Mouse (Mus musculus) liver, embryonic 14.5 days (tissue): ENCODE results near the gene Pcdh15. TPM values are rescaled to one million over a fixed set of nuclear protein-coding genes. Genes with fewer than 3 reads are reported as not detected.

ENCODE experiments used
- ATAC-seq: fragments of 200-750 bp; cut with Nextera tagmentation; 2 replicates; pipeline ENCODE4 v1.8.0; 2017; ENCODE audit warnings: moderate number of reproducible peaks, mild to moderate bottlenecking, moderate library complexity; ENCODE audit not compliant: insufficient read depth
- DNase-seq, 3 experiments: peaks; one replicate each; pipeline ENCODE4 v3.0.0-alpha.2; 2012 to 2013; ENCODE audit warnings: low read depth in 3 of 3, low spot score in 3 of 3
- H3K27ac ChIP-seq: fragments of 300-500 bp; sonication (generic); 2 replicates; pipeline ENCODE4 v1.5.1; 2014; ENCODE audit warnings: moderate library complexity, mild to moderate bottlenecking, control low read depth, inconsistent platforms
- H3K27me3 ChIP-seq: fragments of 300-500 bp; sonication (generic); 2 replicates; pipeline ENCODE4 v1.6.1; 2014; ENCODE audit warnings: mild to moderate bottlenecking, low read length, moderate library complexity; ENCODE audit not compliant: control insufficient read depth, insufficient read depth
- H3K36me3 ChIP-seq: fragments of 300-500 bp; sonication (generic); replicated peaks from 2 replicates; pipeline ENCODE4 v1.6.1; 2014; ENCODE audit warnings: low read depth; ENCODE audit not compliant: control insufficient read depth, insufficient read depth
- H3K4me1 ChIP-seq, 2 experiments: fragments of 200-500 bp in 1 of 2; fragments of 300-500 bp in 1 of 2; sonication (generic) in 1 of 2; replicated peaks; 2 replicates each; pipeline ENCODE4 v1.6.1; 2012 to 2014; ENCODE audit warnings: antibody characterized with exemption in 1 of 2, inconsistent platforms in 1 of 2, low read length in 1 of 2; ENCODE audit not compliant: control insufficient read depth in 2 of 2, insufficient read depth in 2 of 2
- H3K4me2 ChIP-seq: fragments of 300-500 bp; sonication (generic); 2 replicates; pipeline ENCODE4 v1.6.1; 2014; ENCODE audit warnings: low read depth, mild to moderate bottlenecking, control low read depth, moderate library complexity
- H3K4me3 ChIP-seq, 2 experiments: fragments of 200-500 bp in 1 of 2; fragments of 300-500 bp in 1 of 2; sonication (generic) in 1 of 2; 2 replicates each; pipeline ENCODE4 v1.5.1; 2012 to 2014; ENCODE audit warnings: low read depth in 2 of 2, low read length in 2 of 2, mild to moderate bottlenecking in 2 of 2, control low read depth in 1 of 2, inconsistent platforms in 1 of 2, moderate library complexity in 1 of 2; ENCODE audit not compliant: insufficient read depth in 1 of 2
- H3K9ac ChIP-seq: fragments of 300-500 bp; sonication (generic); replicated peaks from 2 replicates; pipeline ENCODE4 v1.6.1; 2014; ENCODE audit warnings: mild to moderate bottlenecking, control low read depth, moderate library complexity
- H3K9me3 ChIP-seq: fragments of 300-500 bp; sonication (generic); 2 replicates; pipeline ENCODE4 v1.6.1; 2016; ENCODE audit warnings: low read length, mixed read lengths; ENCODE audit not compliant: control insufficient read depth
- CTCF ChIP-seq: IDR thresholded peaks from 2 replicates; pipeline ENCODE4 v1.5.1; 2016; ENCODE audit warnings: antibody characterized with exemption, low read depth, control low read depth
- EP300 ChIP-seq: IDR thresholded peaks from 2 replicates; pipeline ENCODE4 v1.6.1; 2016; ENCODE audit warnings: antibody characterized with exemption, low read depth
- WGBS: fragments of 180-500 bp; shearing (Covaris S2); extraction: QIAGEN DNeasy Blood & Tissue Kit; methylation state at CpG from one replicate; pipeline ENCODE4 v1.1.7; 2014; ENCODE audit not compliant: insufficient replicate concordance; 5-methylcytosine and 5-hydroxymethylcytosine counted together
- polyA plus RNA-seq, 2 experiments: library from polyadenylated mRNA; depleted of rRNA in 1 of 2; stranded (reverse) in 1 of 2; unstranded in 1 of 2; fragments of >200 nt; fragmentation: Nextera tagmentation in 1 of 2; extraction: Ambion mirVana in 1 of 2; gene quantifications; 2 replicates each; pipeline versions ENCODE4 v1.2.1 to v1.2.3; 2012 to 2014

Pcdh15 gene
- polyA plus RNA-seq, 2 experiments = 0.02 TPM; not detected in 1

GRCm38 (mm10) chr10:74378697-74379096 is 1279.6 kb downstream of the Pcdh15 start:
- no peak overlapping the region for H3K4me2 ChIP-seq
- ATAC-seq (no peak), DNase-seq (no peak)
- no peak overlapping the region for H3K4me3 ChIP-seq
- no peak overlapping the region for H3K9ac ChIP-seq
- no peaks in the 10 kb centered on the region for H3K9me3 ChIP-seq
- H3K36me3 ChIP-seq = no peaks in the 10 kb centered on the region
- H3K27ac ChIP-seq = no peak overlapping the region
- TF ChIP-seq EP300 (no peak), CTCF (no peak)
- WGBS = 53% methylated on average over 1 of the region's 1 CpGs
- H3K27me3 ChIP-seq = no peaks in the 10 kb centered on the region
- no peaks in the 10 kb centered on the region for H3K4me1 ChIP-seq

GRCm38 (mm10) chr10:74379276-74380134 is 1280.4 kb downstream of the Pcdh15 start:
- no peak for DNase-seq
- WGBS = 40% methylated on average over 7 of the region's 7 CpGs

GRCm38 (mm10) chr10:74387538-74388499 is 1288.7 kb downstream of the Pcdh15 start:
- no peak overlapping the region for H3K4me3 ChIP-seq
- no peaks in the 10 kb centered on the region for H3K4me1 ChIP-seq
- DNase-seq (no peak), ATAC-seq (no peak)
- H3K36me3 ChIP-seq = no peaks in the 10 kb centered on the region
- WGBS = 60% methylated on average over 10 of the region's 10 CpGs
- H3K27me3 ChIP-seq = no peaks in the 10 kb centered on the region
- H3K4me2 ChIP-seq = no peak overlapping the region
- H3K9ac ChIP-seq = no peak overlapping the region
- TF ChIP-seq EP300 = no peak
- no peak for TF ChIP-seq CTCF
- H3K27ac ChIP-seq = no peak overlapping the region
- no peaks in the 10 kb centered on the region for H3K9me3 ChIP-seq

More at GRCm38 (mm10) chr10:74379276-74380134, 1280.4 kb downstream of the Pcdh15 start:
- no peak for ATAC-seq
- H3K9me3 ChIP-seq = no peaks in the 10 kb centered on the region
- no peak overlapping the region for H3K4me3 ChIP-seq
- TF ChIP-seq CTCF (no peak), EP300 (no peak)
- no peak overlapping the region for H3K9ac ChIP-seq
- H3K4me1 ChIP-seq = no peaks in the 10 kb centered on the region
- H3K27me3 ChIP-seq = no peaks in the 10 kb centered on the region
- H3K27ac ChIP-seq = no peak overlapping the region
- no peaks in the 10 kb centered on the region for H3K36me3 ChIP-seq
- H3K4me2 ChIP-seq = no peak overlapping the region

- H3K9me3 ChIP-seq = no peaks in the 10 kb centered on the region
- H3K4me2 ChIP-seq = no peak overlapping the region
- no peaks in the 10 kb centered on the region for H3K27me3 ChIP-seq
- no peak overlapping the region for H3K9ac ChIP-seq
- no peak for ATAC-seq
- no peak for TF ChIP-seq CTCF
- TF ChIP-seq EP300 = no peak
- H3K36me3 ChIP-seq = no peaks in the 10 kb centered on the region
- DNase-seq = no peak
- no peak overlapping the region for H3K27ac ChIP-seq
- no peaks in the 10 kb centered on the region for H3K4me1 ChIP-seq
- H3K4me3 ChIP-seq = no peak overlapping the region
- WGBS = 67% methylated on average over 8 of the region's 8 CpGs
These were observed 1304.0 kb downstream of the Pcdh15 start for GRCm38 (mm10) chr10:74403111-74403510.

- Histone ChIP-seq H3K4me1 (no peaks in the 10 kb centered on the region), H3K9me3 (no peaks in the 10 kb centered on the region), H3K27ac (no peak overlapping the region), H3K4me2 (no peak overlapping the region), H3K4me3 (no peak overlapping the region), H3K27me3 (no peaks in the 10 kb centered on the region), H3K9ac (no peak overlapping the region), H3K36me3 (no peaks in the 10 kb centered on the region)
- DNase-seq (no peak), ATAC-seq (no peak)
- TF ChIP-seq EP300 (no peak), CTCF (no peak)
- WGBS = 49% methylated on average over 3 of the region's 3 CpGs
These were observed 1314.9 kb downstream of the Pcdh15 start for GRCm38 (mm10) chr10:74414021-74414420.
